Mouse (Mus musculus) bone marrow, adult 2 months (tissue): ENCODE data around the gene Clec2d.

Experiments
- CTCF ChIP-seq: fragments of 200-500 bp; IDR thresholded peaks from 2 replicates; pipeline ENCODE4 v1.5.1; 2011; ENCODE audit warnings: low read length, control low read depth; ENCODE audit not compliant: control insufficient read depth, insufficient read depth
- POLR2A ChIP-seq: fragments of 200-500 bp; IDR thresholded peaks from 2 replicates; pipeline ENCODE4 v1.6.1; 2011; ENCODE audit warnings: low read depth, mild to moderate bottlenecking, control low read depth, low read length, borderline replicate concordance; ENCODE audit not compliant: control insufficient read depth

DNA sequence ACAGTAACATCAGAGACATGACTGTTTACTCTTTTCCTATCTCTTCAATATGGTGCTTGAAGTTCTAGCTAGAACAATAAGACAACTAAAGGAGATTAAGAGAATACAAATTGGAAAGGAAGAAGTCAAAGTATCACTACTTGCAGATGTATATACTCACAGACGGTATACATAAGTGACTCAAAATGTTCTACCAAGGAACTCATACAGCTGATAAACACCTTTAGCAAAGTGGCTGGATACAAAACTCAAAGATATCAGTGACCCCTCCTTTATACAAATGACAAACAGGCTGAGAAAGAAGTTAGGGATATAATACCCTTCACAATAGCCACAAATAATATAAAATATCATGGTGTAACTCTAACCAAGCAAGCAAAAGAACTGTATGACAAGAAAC, 40.6 kb downstream of the Clec2d start:
- TF ChIP-seq CTCF, result no peak
- no peak for TF ChIP-seq POLR2A
